Mouse (Mus musculus) stomach, postnatal 0 days (tissue): ENCODE results near the gene Adm.

Source experiments
- CTCF ChIP-seq: IDR thresholded peaks from 2 replicates; pipeline ENCODE4 v1.5.1; 2016; ENCODE audit warnings: antibody characterized with exemption, low read depth, mild to moderate bottlenecking, moderate library complexity
- EP300 ChIP-seq: optimal IDR thresholded peaks from 2 replicates; pipeline ENCODE3; 2016; ENCODE audit warnings: antibody characterized with exemption

GRCm38 (mm10) chr7:110584159-110584558 lies 43.3 kb upstream of the Adm start:
- TF ChIP-seq CTCF (no peak), EP300 (no peak)
